Mouse (Mus musculus): ENCODE measurements around the gene Tssk6. TPM values are rescaled to one million over a fixed set of nuclear protein-coding genes. Genes with fewer than 3 reads are reported as not detected.
A peak's percentile ranks its signal among the peaks of the same experiment; 100 is the strongest.

Gene Tssk6
- polyA plus RNA-seq, 1 experiment, result 1.3 TPM

GRCm38 (mm10) chr8:69874155-69874554 is 27.8 kb upstream of the Tssk6 start:
- TF ChIP-seq FLI1 (IDR thresholded peaks at IDR 0.05; ENCODE audit: low read length) (no peak), GATA1 (IDR thresholded peaks at IDR 0.05; ENCODE audit: borderline replicate concordance, low read length) (no peak)

GRCm38 (mm10) chr8:69874654-69875053 is 27.3 kb upstream of the Tssk6 start:
- Histone ChIP-seq H3K9me3 (peaks cover 2% of the 10 kb centered on the region; the same call in 1 of the 2 replicates), H3K4me1 (peaks cover 18% of the 10 kb centered on the region), H3K4me3 (replicated peaks) (peak overlapping the region; percentile 23), H3K36me3 (replicated peaks; ENCODE audit: low read length) (no peaks in the 10 kb centered on the region), H3K27me3 (replicated peaks) (peaks cover 71% of the 10 kb centered on the region)
- TF ChIP-seq GATA1 (IDR thresholded peaks at IDR 0.05; ENCODE audit: borderline replicate concordance, low read length) (no peak), FLI1 (IDR thresholded peaks at IDR 0.05; ENCODE audit: low read length) (no peak)

More at GRCm38 (mm10) chr8:69874155-69874554, 27.8 kb upstream of the Tssk6 start:
- Histone ChIP-seq H3K27me3 (replicated peaks) (peaks cover 69% of the 10 kb centered on the region), H3K4me1 (peaks cover 18% of the 10 kb centered on the region), H3K4me3 (replicated peaks) (peak overlapping the region; percentile 57), H3K36me3 (replicated peaks; ENCODE audit: low read length) (no peaks in the 10 kb centered on the region), H3K9me3 (no peaks in the 10 kb centered on the region)

DNA sequence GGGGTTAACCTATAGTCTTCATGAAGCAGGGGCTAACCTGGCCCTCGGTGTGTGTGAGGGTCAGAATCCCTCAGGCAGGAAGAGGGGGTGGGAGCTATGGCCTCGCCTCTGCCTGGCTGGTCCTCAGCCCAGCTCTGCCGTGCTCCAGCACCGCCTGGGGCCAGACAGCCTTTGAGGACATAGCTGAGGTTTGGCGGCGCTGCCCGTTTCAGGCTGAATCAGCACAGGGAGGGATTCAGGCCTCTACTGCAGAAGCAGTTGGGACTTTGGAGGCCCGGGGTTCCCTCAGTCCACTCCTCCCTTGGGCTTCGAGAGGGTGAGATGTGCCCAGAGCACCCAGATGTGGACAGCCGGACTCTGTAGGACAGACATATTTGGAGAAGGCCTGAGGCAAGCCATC is 25.9 kb upstream of the Tssk6 start:
- H3K27me3 ChIP-seq (replicated peaks), result peaks cover 73% of the 10 kb centered on the region
- peaks cover 16% of the 10 kb centered on the region for H3K9me3 ChIP-seq
- peaks cover 2% of the 10 kb centered on the region for H3K36me3 ChIP-seq (replicated peaks; ENCODE audit: low read length)
- no peak overlapping the region for H3K4me3 ChIP-seq (replicated peaks)
- H3K4me1 ChIP-seq, result peaks cover 21% of the 10 kb centered on the region
- TF ChIP-seq FLI1 (IDR thresholded peaks at IDR 0.05; ENCODE audit: low read length), result no peak
- TF ChIP-seq GATA1 (IDR thresholded peaks at IDR 0.05; ENCODE audit: borderline replicate concordance, low read length), result no peak

GRCm38 (mm10) chr8:69876967-69877366 is 25.0 kb upstream of the Tssk6 start:
- H3K27me3 ChIP-seq (replicated peaks), result peaks cover 73% of the 10 kb centered on the region

GRCm38 (mm10) chr8:69877396-69877795 is 24.6 kb upstream of the Tssk6 start:
- H3K4me3 ChIP-seq (replicated peaks), result no peak overlapping the region
- peaks cover 29% of the 10 kb centered on the region for H3K9me3 ChIP-seq
- peaks cover 8% of the 10 kb centered on the region for H3K36me3 ChIP-seq (replicated peaks; ENCODE audit: low read length)
- no peak for TF ChIP-seq GATA1 (IDR thresholded peaks at IDR 0.05; ENCODE audit: borderline replicate concordance, low read length)
- TF ChIP-seq FLI1 (IDR thresholded peaks at IDR 0.05; ENCODE audit: low read length), result no peak
- peaks cover 33% of the 10 kb centered on the region for H3K4me1 ChIP-seq
- peaks cover 76% of the 10 kb centered on the region for H3K27me3 ChIP-seq (replicated peaks)

More at GRCm38 (mm10) chr8:69876967-69877366, 25.0 kb upstream of the Tssk6 start:
- H3K9me3 ChIP-seq, result peaks cover 25% of the 10 kb centered on the region
- H3K36me3 ChIP-seq (replicated peaks; ENCODE audit: low read length), result peaks cover 8% of the 10 kb centered on the region
- H3K4me3 ChIP-seq (replicated peaks), result no peak overlapping the region
- H3K4me1 ChIP-seq, result peaks cover 29% of the 10 kb centered on the region
- no peak for TF ChIP-seq FLI1 (IDR thresholded peaks at IDR 0.05; ENCODE audit: low read length)
- no peak for TF ChIP-seq GATA1 (IDR thresholded peaks at IDR 0.05; ENCODE audit: borderline replicate concordance, low read length)

GRCm38 (mm10) chr8:69877992-69878391 is 24.0 kb upstream of the Tssk6 start:
- H3K36me3 ChIP-seq (replicated peaks; ENCODE audit: low read length), result peaks cover 8% of the 10 kb centered on the region
- peaks cover 35% of the 10 kb centered on the region for H3K9me3 ChIP-seq
- H3K4me3 ChIP-seq (replicated peaks), result no peak overlapping the region
- no peak for TF ChIP-seq FLI1 (IDR thresholded peaks at IDR 0.05; ENCODE audit: low read length)
- no peak for TF ChIP-seq GATA1 (IDR thresholded peaks at IDR 0.05; ENCODE audit: borderline replicate concordance, low read length)
- H3K4me1 ChIP-seq, result peaks cover 36% of the 10 kb centered on the region
- peaks cover 78% of the 10 kb centered on the region for H3K27me3 ChIP-seq (replicated peaks)

DNA sequence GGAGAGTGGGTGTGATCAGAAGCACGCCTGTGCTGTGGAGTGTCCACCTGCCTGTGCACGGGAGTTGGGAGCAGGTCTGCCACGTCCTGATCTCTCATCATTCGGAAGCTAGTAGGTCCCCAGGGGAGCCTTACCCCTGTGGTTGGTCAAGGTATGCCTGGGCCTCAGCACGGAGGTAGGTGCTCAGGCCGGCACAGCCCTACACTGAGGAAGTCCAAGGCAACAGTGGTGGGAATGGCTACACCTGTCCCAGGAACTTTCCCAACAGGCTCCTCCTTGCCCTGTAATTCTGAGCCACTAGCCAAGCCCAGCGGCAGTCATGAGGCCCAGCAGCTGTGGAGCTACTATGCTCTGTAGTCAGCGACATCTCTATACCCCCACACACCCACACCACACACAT is 22.3 kb upstream of the Tssk6 start:
- Histone ChIP-seq H3K9me3 (peaks cover 50% of the 10 kb centered on the region), H3K27me3 (replicated peaks) (peaks cover 88% of the 10 kb centered on the region), H3K4me1 (peaks cover 30% of the 10 kb centered on the region), H3K4me3 (replicated peaks) (no peak overlapping the region), H3K36me3 (replicated peaks; ENCODE audit: low read length) (peaks cover 8% of the 10 kb centered on the region)
- TF ChIP-seq FLI1 (IDR thresholded peaks at IDR 0.05; ENCODE audit: low read length) (no peak), GATA1 (IDR thresholded peaks at IDR 0.05; ENCODE audit: borderline replicate concordance, low read length) (no peak)

- Histone ChIP-seq H3K9me3 (peaks cover 50% of the 10 kb centered on the region), H3K27me3 (replicated peaks) (peaks cover 96% of the 10 kb centered on the region), H3K36me3 (replicated peaks; ENCODE audit: low read length) (peaks cover 8% of the 10 kb centered on the region), H3K4me3 (replicated peaks) (peak overlapping the region; percentile 89), H3K4me1 (peaks cover 33% of the 10 kb centered on the region)
- no peak for TF ChIP-seq GATA1 (IDR thresholded peaks at IDR 0.05; ENCODE audit: borderline replicate concordance, low read length)
- no peak for TF ChIP-seq FLI1 (IDR thresholded peaks at IDR 0.05; ENCODE audit: low read length)
Measured at GRCm38 (mm10) chr8:69880841-69881240, 21.1 kb upstream of the Tssk6 start.

DNA sequence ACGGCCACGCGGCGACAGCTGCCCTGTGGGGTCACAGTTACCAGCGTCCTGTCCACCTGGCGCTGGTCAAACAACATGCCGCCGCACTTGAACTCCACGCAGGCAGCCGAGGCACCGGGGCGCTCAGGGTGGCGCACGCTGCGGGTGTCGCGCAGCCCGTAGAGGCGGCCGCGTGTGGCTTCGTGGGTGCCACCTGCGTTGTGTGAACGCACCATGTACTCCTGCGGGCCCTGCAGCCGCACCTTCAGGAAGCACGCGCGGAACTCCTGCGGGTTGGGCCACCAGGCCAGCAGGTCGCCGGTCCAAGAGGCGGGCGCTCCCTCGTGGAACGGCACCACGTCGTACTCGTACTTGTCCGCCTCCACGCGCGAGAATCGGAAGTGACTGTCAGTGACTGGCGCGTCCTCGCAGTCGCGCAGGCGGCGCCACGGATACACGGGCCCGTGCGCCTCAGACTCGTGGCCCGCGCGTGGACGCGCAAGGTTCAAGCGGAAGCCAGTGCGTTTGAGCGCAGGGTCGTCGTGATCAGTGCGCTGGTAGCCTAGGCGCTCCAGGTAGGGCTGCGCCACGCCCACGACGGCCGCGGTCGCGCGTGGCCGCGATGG is 20.6 kb upstream of the Tssk6 start:
- no peak for TF ChIP-seq GATA1 (IDR thresholded peaks at IDR 0.05; ENCODE audit: borderline replicate concordance, low read length)
- no peak for TF ChIP-seq FLI1 (IDR thresholded peaks at IDR 0.05; ENCODE audit: low read length)
- peaks cover 35% of the 10 kb centered on the region for H3K4me1 ChIP-seq
- H3K36me3 ChIP-seq (replicated peaks; ENCODE audit: low read length), result peaks cover 8% of the 10 kb centered on the region
- peaks cover 50% of the 10 kb centered on the region for H3K9me3 ChIP-seq
- H3K27me3 ChIP-seq (replicated peaks), result peaks cover 96% of the 10 kb centered on the region
- peak overlapping the region; percentile 89 for H3K4me3 ChIP-seq (replicated peaks)

DNA sequence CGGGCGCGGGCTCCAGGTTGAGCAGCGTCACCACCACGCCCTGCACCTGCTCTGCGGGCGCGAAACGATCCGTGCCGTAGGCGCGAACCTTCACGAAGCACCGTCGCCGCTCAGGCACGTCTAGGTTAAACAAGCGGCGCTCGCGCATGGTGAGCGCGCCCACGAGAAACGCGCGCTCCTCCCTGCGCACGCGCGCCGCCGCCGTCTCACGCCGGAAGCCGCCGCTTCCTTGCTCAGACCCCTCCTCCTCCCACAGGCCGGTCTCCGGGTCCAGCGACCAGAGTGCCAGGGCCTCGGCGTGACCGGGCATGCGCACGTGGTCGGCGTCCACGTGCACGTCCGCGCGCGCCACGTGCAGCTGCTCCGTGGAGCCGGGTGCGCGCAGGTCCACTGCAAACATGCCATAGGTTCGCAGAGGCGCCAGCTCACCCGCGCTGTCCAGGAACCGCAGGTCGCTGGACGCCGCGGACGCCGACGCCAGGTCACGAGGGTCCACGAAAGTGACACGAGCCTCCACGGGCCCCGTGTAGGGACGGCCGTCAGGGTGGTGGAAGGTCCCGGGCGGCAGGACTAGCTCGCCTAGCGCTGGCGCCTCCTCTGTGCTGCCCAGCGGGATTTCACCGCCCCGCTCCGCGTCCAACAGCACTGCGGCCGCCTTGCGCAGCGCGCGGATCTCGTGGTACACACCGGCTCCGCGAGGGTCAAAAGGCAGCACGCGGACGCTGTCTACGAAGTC is 19.8 kb upstream of the Tssk6 start:
- Histone ChIP-seq H3K4me1 (peaks cover 43% of the 10 kb centered on the region), H3K4me3 (replicated peaks) (peak overlapping the region; percentile 89), H3K36me3 (replicated peaks; ENCODE audit: low read length) (peaks cover 8% of the 10 kb centered on the region), H3K27me3 (replicated peaks) (peaks cover 96% of the 10 kb centered on the region), H3K9me3 (peaks cover 50% of the 10 kb centered on the region)
- TF ChIP-seq FLI1 (IDR thresholded peaks at IDR 0.05; ENCODE audit: low read length) (no peak), GATA1 (IDR thresholded peaks at IDR 0.05; ENCODE audit: borderline replicate concordance, low read length) (no peak)

Measured in megakaryocyte, embryonic 14.5 days (primary cell).